ENCODE assay signal across 8 mouse cellular contexts in the genomic region with DNA sequence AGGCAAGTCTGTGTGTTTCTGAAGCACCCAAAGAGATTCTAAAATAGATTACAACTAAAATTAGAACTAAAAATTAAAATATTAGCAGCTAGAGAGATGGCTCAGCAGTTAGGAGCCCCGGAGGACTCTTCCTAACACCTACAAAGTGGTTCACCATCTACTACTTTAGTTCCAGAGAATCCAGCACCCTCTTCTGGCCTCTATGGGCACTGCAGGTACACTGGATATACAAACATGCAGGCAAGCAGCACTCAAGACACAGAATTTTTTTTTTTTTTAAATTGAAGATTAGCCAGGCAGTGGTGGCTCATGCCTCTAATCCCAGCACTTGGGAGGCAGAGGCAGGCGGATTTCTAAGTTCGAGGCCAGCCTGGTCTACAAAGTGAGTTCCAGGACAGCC. TPM values are rescaled to one million over a fixed set of nuclear protein-coding genes. Genes with fewer than 3 reads are reported as not detected.
DNase-seq lines count a peak whose midpoint lies in the region; ATAC-seq and TF ChIP-seq lines count a peak whose summit lies in the region.

No protein-coding gene starts in this region.

- no peak overlapping the region for H3K4me2 ChIP-seq in lung, embryonic 14.5 days
- no peak overlapping the region for H3K4me2 ChIP-seq in kidney, postnatal 0 days (ENCODE audit: low read length)
- H3K4me2 ChIP-seq in forebrain, embryonic 11.5 days (ENCODE audit: low read depth, low read length, severe bottlenecking), result no peak overlapping the region

- peak; percentile 35 to 36 for DNase-seq in cerebellum, postnatal 36 days
- DNase-seq in cerebellum, adult 9-11 months, result no peak
- DNase-seq in lung, embryonic 14.5 days, result peak; percentile 71
- DNase-seq in lung, postnatal 25 days (ENCODE audit: low spot score), result no peak
- peak; percentile 57 for DNase-seq in adipocyte (ENCODE audit: low spot score)
- peak; percentile 52 for DNase-seq in kidney, postnatal 0 days (ENCODE audit: low spot score)
- peak; percentile 17 to 25 for DNase-seq in spleen, adult 2 months (ENCODE audit: low read depth in 1 of 2, low spot score in 2 of 2)
- DNase-seq in forebrain, embryonic 11.5 days (ENCODE audit: low spot score), result no peak

- no peak for ATAC-seq in lung, embryonic 14.5 days (ENCODE audit: insufficient read depth)
- ATAC-seq in kidney, postnatal 0 days (replicated peaks; ENCODE audit: low FRiP score, low read depth), result no peak
- ATAC-seq in forebrain, embryonic 11.5 days (replicated peaks; ENCODE audit: low FRiP score), result no peak

- no peaks in the 10 kb centered on the region for H3K27me3 ChIP-seq in lung, embryonic 14.5 days (ENCODE audit: insufficient read depth, low read length)
- no peaks in the 10 kb centered on the region for H3K27me3 ChIP-seq in kidney, postnatal 0 days (ENCODE audit: insufficient read depth, low read length)
- H3K27me3 ChIP-seq in spleen, adult 2 months (ENCODE audit: control insufficient read depth, insufficient read depth, low read length), result no peaks in the 10 kb centered on the region
- no peaks in the 10 kb centered on the region for H3K27me3 ChIP-seq in forebrain, embryonic 11.5 days (ENCODE audit: control insufficient read depth, insufficient read depth, low read length)

- no peak overlapping the region for H3K4me3 ChIP-seq in lung, embryonic 14.5 days (ENCODE audit: low read depth, low read length)
- no peak overlapping the region for H3K4me3 ChIP-seq in kidney, postnatal 0 days (replicated peaks; ENCODE audit: low read depth, low read length)
- H3K4me3 ChIP-seq in spleen, adult 2 months (ENCODE audit: extremely low read depth, insufficient read depth, insufficient read length), result no peak overlapping the region
- no peak overlapping the region for H3K4me3 ChIP-seq in forebrain, embryonic 11.5 days (ENCODE audit: low read depth, low read length)

- no peaks in the 10 kb centered on the region for H3K4me1 ChIP-seq in lung, embryonic 14.5 days (ENCODE audit: insufficient read depth)
- no peaks in the 10 kb centered on the region for H3K4me1 ChIP-seq in kidney, postnatal 0 days (replicated peaks; ENCODE audit: insufficient read depth, low read length)
- no peaks in the 10 kb centered on the region for H3K4me1 ChIP-seq in spleen, adult 2 months (ENCODE audit: control insufficient read depth, insufficient read depth, insufficient read length)
- no peaks in the 10 kb centered on the region for H3K4me1 ChIP-seq in forebrain, embryonic 11.5 days (replicated peaks; ENCODE audit: control insufficient read depth, insufficient read depth, low read length)

- H3K9ac ChIP-seq in lung, embryonic 14.5 days, result no peak overlapping the region
- H3K9ac ChIP-seq in kidney, postnatal 0 days (ENCODE audit: low read depth, low read length), result no peak overlapping the region
- no peak overlapping the region for H3K9ac ChIP-seq in forebrain, embryonic 11.5 days (ENCODE audit: low read length)

- TF ChIP-seq CTCF in lung, embryonic 14.5 days (IDR thresholded peaks at IDR 0.05; ENCODE audit: low read depth), result peak; percentile 58
- peak; percentile 59 for TF ChIP-seq CTCF in kidney, postnatal 0 days (IDR thresholded peaks at IDR 0.05; ENCODE audit: low read depth)
- TF ChIP-seq CTCF in spleen, adult 2 months (IDR thresholded peaks at IDR 0.05; ENCODE audit: extremely low read depth, insufficient read depth, insufficient read length, insufficient replicate concordance), result no peak

- 90% methylated on average over 3 of the region's 3 CpGs for WGBS in lung, embryonic 14.5 days
- 88% methylated on average over 3 of the region's 3 CpGs for WGBS in kidney, postnatal 0 days
- 92% methylated on average over 3 of the region's 3 CpGs for WGBS in spleen, adult 2 months
- WGBS in forebrain, embryonic 11.5 days, result 96% methylated on average over 3 of the region's 3 CpGs

- H3K9me3 ChIP-seq in lung, embryonic 14.5 days (ENCODE audit: low read depth, low read length), result no peaks in the 10 kb centered on the region
- no peaks in the 10 kb centered on the region for H3K9me3 ChIP-seq in kidney, postnatal 0 days (replicated peaks; ENCODE audit: low read length)
- no peaks in the 10 kb centered on the region for H3K9me3 ChIP-seq in forebrain, embryonic 11.5 days (ENCODE audit: control insufficient read depth, low read length)

- peaks cover 98% of the 10 kb centered on the region for H3K36me3 ChIP-seq in lung, embryonic 14.5 days (ENCODE audit: insufficient read depth)
- H3K36me3 ChIP-seq in kidney, postnatal 0 days (ENCODE audit: insufficient read depth, low read length), result peaks cover 65% of the 10 kb centered on the region
- peaks cover 56% of the 10 kb centered on the region for H3K36me3 ChIP-seq in spleen, adult 2 months (ENCODE audit: control insufficient read depth, insufficient read depth, low read length)
- peaks cover 22% of the 10 kb centered on the region for H3K36me3 ChIP-seq in forebrain, embryonic 11.5 days (ENCODE audit: control insufficient read depth, insufficient read depth, low read length)

- no peak for TF ChIP-seq POLR2A in spleen, adult 2 months (IDR thresholded peaks at IDR 0.05; ENCODE audit: low read depth, low read length)

- H3K27ac ChIP-seq in lung, embryonic 14.5 days (ENCODE audit: low read depth), result no peak overlapping the region
- no peak overlapping the region for H3K27ac ChIP-seq in kidney, postnatal 0 days
- H3K27ac ChIP-seq in spleen, adult 2 months (ENCODE audit: insufficient read depth, low read length), result no peak overlapping the region
- H3K27ac ChIP-seq in forebrain, embryonic 11.5 days (ENCODE audit: low read depth, low read length), result no peak overlapping the region

RNA-seq across cellular contexts. Expression of gene Tmem116, which starts 8.1 kb away (rescaled TPM):
- 1.7 and 2.0 TPM in 2 replicates for polyA plus RNA-seq in lung, embryonic 14.5 days (2014; fragmentation: Nextera tagmentation; extraction: Ambion mirVana)
- polyA plus RNA-seq in kidney, postnatal 0 days (2015; fragmentation: Nextera tagmentation; extraction: Ambion mirVana), result 32.7 and 36.8 TPM in 2 replicates
- 1.3 and 2.3 TPM in 2 replicates for polyA plus RNA-seq in spleen, adult 2 months (2012; rRNA removed)
- polyA plus RNA-seq in forebrain, embryonic 11.5 days (2014; fragmentation: Nextera tagmentation; extraction: Ambion mirVana), result 1.4 and 1.9 TPM in 2 replicates

RNA-seq across cellular contexts. Expression of gene Erp29, which starts 8.8 kb away (rescaled TPM):
- 117 TPM in 2 replicates for polyA plus RNA-seq in lung, embryonic 14.5 days (2014; fragmentation: Nextera tagmentation; extraction: Ambion mirVana)
- 190 and 195 TPM in 2 replicates for polyA plus RNA-seq in kidney, postnatal 0 days (2015; fragmentation: Nextera tagmentation; extraction: Ambion mirVana)
- polyA plus RNA-seq in spleen, adult 2 months (2012; rRNA removed), result 47.5 and 52.0 TPM in 2 replicates
- 119 and 127 TPM in 2 replicates for polyA plus RNA-seq in forebrain, embryonic 11.5 days (2014; fragmentation: Nextera tagmentation; extraction: Ambion mirVana)

RNA-seq across cellular contexts. Expression of gene Naa25, which starts 45.8 kb away (rescaled TPM):
- 42.8 and 43.5 TPM in 2 replicates for polyA plus RNA-seq in lung, embryonic 14.5 days (2014; fragmentation: Nextera tagmentation; extraction: Ambion mirVana)
- 24.4 and 29.6 TPM in 2 replicates for polyA plus RNA-seq in kidney, postnatal 0 days (2015; fragmentation: Nextera tagmentation; extraction: Ambion mirVana)
- 7.5 TPM in 2 replicates for polyA plus RNA-seq in spleen, adult 2 months (2012; rRNA removed)
- polyA plus RNA-seq in forebrain, embryonic 11.5 days (2014; fragmentation: Nextera tagmentation; extraction: Ambion mirVana), result 53.2 and 53.4 TPM in 2 replicates

RNA-seq across cellular contexts. Expression of gene Trafd1, which starts 58.1 kb away (rescaled TPM):
- polyA plus RNA-seq in lung, embryonic 14.5 days (2014; fragmentation: Nextera tagmentation; extraction: Ambion mirVana), result 60.8 and 61.0 TPM in 2 replicates
- 47.3 and 54.6 TPM in 2 replicates for polyA plus RNA-seq in kidney, postnatal 0 days (2015; fragmentation: Nextera tagmentation; extraction: Ambion mirVana)
- 75.4 and 82.2 TPM in 2 replicates for polyA plus RNA-seq in spleen, adult 2 months (2012; rRNA removed)
- 78.5 and 84.6 TPM in 2 replicates for polyA plus RNA-seq in forebrain, embryonic 11.5 days (2014; fragmentation: Nextera tagmentation; extraction: Ambion mirVana)

RNA-seq across cellular contexts. Expression of gene Adam1b, which starts 59.7 kb away (rescaled TPM):
- polyA plus RNA-seq in lung, embryonic 14.5 days (2014; fragmentation: Nextera tagmentation; extraction: Ambion mirVana), result 0.11 TPM in 1 of 2 replicates, not detected in the other
- 0.12 and 0.28 TPM in 2 replicates for polyA plus RNA-seq in kidney, postnatal 0 days (2015; fragmentation: Nextera tagmentation; extraction: Ambion mirVana)
- polyA plus RNA-seq in spleen, adult 2 months (2012; rRNA removed), result 0.02 TPM in 1 of 2 replicates, not detected in the other
- polyA plus RNA-seq in forebrain, embryonic 11.5 days (2014; fragmentation: Nextera tagmentation; extraction: Ambion mirVana), result 0.07 TPM in 1 of 2 replicates, not detected in the other

Comparison
In these comparisons a context has a peak if more than half of its experiments do, and no peak if none do; other contexts are left out.
1. DNase-seq: peak in cerebellum, postnatal 36 days (2 of 2), lung, embryonic 14.5 days (single experiment), adipocyte (single experiment), kidney, postnatal 0 days (single experiment) and spleen, adult 2 months (2 of 2); none in cerebellum, adult 9-11 months (single experiment), lung, postnatal 25 days (single experiment) and forebrain, embryonic 11.5 days (single experiment).
2. RNA of gene Tmem116, which starts 8.1 kb away (polyA plus RNA-seq): 32.7 to 36.8 TPM in kidney, postnatal 0 days; 1.7 to 2.0 TPM in lung, embryonic 14.5 days, 1.4 to 1.9 TPM in forebrain, embryonic 11.5 days and 1.3 to 2.3 TPM in spleen, adult 2 months; every median in the first group is over 10 times any median in the second.